17 mouse cellular contexts compared by ENCODE assay signal in genomic region chr10:127698966-127699365, GRCm38 (mm10). TPM values are rescaled to one million over a fixed set of nuclear protein-coding genes. Genes with fewer than 3 reads are reported as not detected.
"Had no signal": no experiment of that assay in that cellular context is flagged by ENCODE, and none has a peak within 500 bp of the region (broad histone marks: within the 10 kb centered on the region; RNA-seq: fewer than 3 reads in every experiment).

No protein-coding gene starts in this region.

- H3K4me3 ChIP-seq: limb, embryonic 12.5 days; limb, embryonic 15.5 days; liver, embryonic 12.5 days; liver, embryonic 15.5 days; lung, embryonic 15.5 days; midbrain, embryonic 13.5 days had no signal

- H3K27ac ChIP-seq: limb, embryonic 12.5 days; limb, embryonic 15.5 days; liver, embryonic 12.5 days; liver, embryonic 15.5 days; lung, embryonic 15.5 days; midbrain, embryonic 13.5 days; stomach, postnatal 0 days had no signal

- H3K27me3 ChIP-seq: limb, embryonic 12.5 days; limb, embryonic 15.5 days; liver, embryonic 12.5 days; liver, embryonic 15.5 days; lung, embryonic 15.5 days; midbrain, embryonic 13.5 days had no signal

- DNase-seq: kidney, adult 9 months; kidney, postnatal 14 days; kidney, postnatal 4 days; left cerebral cortex, postnatal 4 days; lung, adult 18-20 months; lung, postnatal 14 days; lung, postnatal 4 days; thymus, adult 2 months; thymus, postnatal 14 days; thymus, postnatal 4 days had no signal

- H3K4me1 ChIP-seq: limb, embryonic 12.5 days; limb, embryonic 15.5 days; lung, embryonic 15.5 days; midbrain, embryonic 13.5 days had no signal

RNA-seq across cellular contexts. Expression of gene Tac2, which starts 25.3 kb away (rescaled TPM):
- polyA plus RNA-seq: lung, embryonic 15.5 days; midbrain, embryonic 13.5 days had no signal
